8 mouse cellular contexts compared by ENCODE assay signal in the genomic region with DNA sequence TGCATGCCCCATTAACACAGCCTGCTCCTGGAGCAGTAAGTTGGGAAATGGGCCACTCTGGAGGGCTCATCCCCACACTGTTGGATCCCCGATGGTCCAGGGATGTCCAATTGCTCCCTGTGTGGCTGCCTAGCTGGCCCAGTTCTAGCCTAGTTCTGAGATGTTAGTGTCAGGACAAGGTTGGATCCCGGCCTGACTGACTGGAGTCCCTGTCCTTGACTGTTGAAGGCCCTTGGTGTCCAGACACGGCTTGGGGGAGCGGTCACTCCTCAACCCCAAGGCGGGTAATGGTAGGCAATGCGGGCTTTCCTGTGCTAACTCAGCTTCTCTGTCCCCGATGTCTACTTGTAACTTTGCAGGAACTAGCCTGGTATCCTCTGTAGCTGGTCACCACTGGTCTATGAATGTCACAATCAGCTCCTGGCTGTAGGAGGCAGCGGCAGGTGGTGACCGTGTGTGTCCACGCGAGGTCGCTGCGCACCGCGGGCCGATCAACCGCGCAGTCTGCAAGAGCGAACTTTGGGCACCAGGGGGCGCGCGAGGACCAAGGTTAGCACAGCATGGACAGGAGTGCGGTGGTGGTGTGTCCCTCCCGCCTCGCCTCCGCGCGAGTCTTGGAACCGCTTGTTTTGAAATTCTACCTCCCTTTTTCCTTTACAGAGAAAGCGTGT. TPM values are rescaled to one million over a fixed set of nuclear protein-coding genes. Genes with fewer than 3 reads are reported as not detected.
DNase-seq lines count a peak whose midpoint lies in the region; ATAC-seq lines count a peak whose summit lies in the region.

No protein-coding gene starts in this region.

- H3K9ac ChIP-seq in embryonic facial prominence, embryonic 13.5 days = peak overlapping the region; percentile 44; the same call in 1 of the 2 replicates
- no peak overlapping the region for H3K9ac ChIP-seq in limb, embryonic 12.5 days (replicated peaks)
- peak overlapping the region; percentile 19; the same call in 1 of the 2 replicates for H3K9ac ChIP-seq in midbrain, embryonic 15.5 days

- peaks cover 11% of the 10 kb centered on the region; the same call in 1 of the 2 replicates for H3K27me3 ChIP-seq in embryonic facial prominence, embryonic 13.5 days
- peaks cover 15% of the 10 kb centered on the region; the same call in 1 of the 2 replicates for H3K27me3 ChIP-seq in limb, embryonic 12.5 days
- no peaks in the 10 kb centered on the region for H3K27me3 ChIP-seq in midbrain, embryonic 15.5 days (replicated peaks)

- peak overlapping the region; percentile 58 for H3K4me2 ChIP-seq in embryonic facial prominence, embryonic 13.5 days
- peak overlapping the region; percentile 44 for H3K4me2 ChIP-seq in limb, embryonic 12.5 days
- H3K4me2 ChIP-seq in midbrain, embryonic 15.5 days = peak overlapping the region; percentile 48

- H3K9me3 ChIP-seq in embryonic facial prominence, embryonic 13.5 days = no peaks in the 10 kb centered on the region
- no peaks in the 10 kb centered on the region for H3K9me3 ChIP-seq in limb, embryonic 12.5 days
- no peaks in the 10 kb centered on the region for H3K9me3 ChIP-seq in midbrain, embryonic 15.5 days

- ATAC-seq in embryonic facial prominence, embryonic 13.5 days (ENCODE audit: insufficient number of reproducible peaks, insufficient read depth, low FRiP score, low TSS enrichment, low read depth) = peak; percentile 76
- ATAC-seq in limb, embryonic 12.5 days (ENCODE audit: insufficient number of reproducible peaks, insufficient read depth, low FRiP score, low TSS enrichment, low read depth) = peak; percentile 74; the same call in 1 of the 2 replicates
- ATAC-seq in midbrain, embryonic 15.5 days (replicated peaks) = peak; percentile 95

- no peak overlapping the region for H3K27ac ChIP-seq in embryonic facial prominence, embryonic 13.5 days
- H3K27ac ChIP-seq in limb, embryonic 12.5 days = no peak overlapping the region
- H3K27ac ChIP-seq in midbrain, embryonic 15.5 days = no peak overlapping the region

- H3K4me3 ChIP-seq in embryonic facial prominence, embryonic 13.5 days = peak overlapping the region; percentile 21; the same call in 1 of the 2 replicates
- H3K4me3 ChIP-seq in limb, embryonic 12.5 days (replicated peaks) = peak overlapping the region; percentile 12; the same call in 1 of the 2 replicates
- peak overlapping the region; percentile 21 for H3K4me3 ChIP-seq in midbrain, embryonic 15.5 days

- WGBS in embryonic facial prominence, embryonic 13.5 days = 13% methylated on average over 30 of the region's 30 CpGs
- 14% methylated on average over 30 of the region's 30 CpGs for WGBS in limb, embryonic 12.5 days
- WGBS in midbrain, embryonic 15.5 days = 14% methylated on average over 30 of the region's 30 CpGs

- peaks cover 6% of the 10 kb centered on the region for H3K4me1 ChIP-seq in embryonic facial prominence, embryonic 13.5 days
- no peaks in the 10 kb centered on the region for H3K4me1 ChIP-seq in limb, embryonic 12.5 days (replicated peaks)
- 0 out of 2 replicates have a peak, but pooled peaks cover 3% of the 10 kb centered on the region for H3K4me1 ChIP-seq in midbrain, embryonic 15.5 days

- peak; percentile 84 for DNase-seq in 3T3-L1 (ENCODE audit: low read depth, low spot score)
- peak; percentile 96 to 97 for DNase-seq in adrenal gland, postnatal 36 days
- DNase-seq in heart, adult 8-10 months (ENCODE audit: low spot score) = peak; percentile 94
- DNase-seq in kidney, adult 8-10 months = peak; percentile 71 to 93
- peak; percentile 78 to 98 for DNase-seq in spleen, adult 18-20 months

- H3K36me3 ChIP-seq in embryonic facial prominence, embryonic 13.5 days = no peaks in the 10 kb centered on the region
- H3K36me3 ChIP-seq in limb, embryonic 12.5 days = no peaks in the 10 kb centered on the region
- H3K36me3 ChIP-seq in midbrain, embryonic 15.5 days (replicated peaks) = no peaks in the 10 kb centered on the region

RNA-seq across cellular contexts. Expression of a gene that starts 40.7 kb away (rescaled TPM):
- total RNA-seq in adrenal gland, postnatal 36 days (2021) = 100 to 1,000 TPM; 115 to 118 TPM
- polyA plus RNA-seq in embryonic facial prominence, embryonic 13.5 days (2015; fragmentation: Nextera tagmentation; extraction: Ambion mirVana) = 243 and 262 TPM in 2 replicates
- 100 to 1,000 TPM; 139 to 161 (median 149) TPM for total RNA-seq in heart, adult 8-10 months (2022)
- 253 and 265 TPM in 2 replicates for polyA plus RNA-seq in limb, embryonic 12.5 days (2016; fragmentation: Nextera tagmentation; extraction: Ambion mirVana)
- 235 and 254 TPM in 2 replicates for polyA plus RNA-seq in midbrain, embryonic 15.5 days (2015; fragmentation: Nextera tagmentation; extraction: Ambion mirVana)
